Mouse (Mus musculus) forebrain, embryonic 12.5 days (tissue): ENCODE measurements at regions not wholly inside any gene's neighbourhood (a gene's known extent, or its start where the extent isn't known, plus 50 kb on each side); places are given as distances from the start of the nearest gene placed in this dataset.

Experiments
- ATAC-seq: fragments of 200-750 bp; cut with Nextera tagmentation; 2 replicates; pipeline ENCODE4 v1.8.0; 2017; ENCODE audit warnings: moderate TSS enrichment; ENCODE audit not compliant: low FRiP score
- H3K27ac ChIP-seq: fragments of 300-500 bp; sonication (generic); 2 replicates; pipeline ENCODE4 v1.5.1; 2016; ENCODE audit warnings: mild to moderate bottlenecking
- H3K27me3 ChIP-seq: fragments of 300-500 bp; sonication (generic); 2 replicates; pipeline ENCODE4 v1.6.1; 2016; ENCODE audit warnings: mild to moderate bottlenecking
- H3K36me3 ChIP-seq: fragments of 300-500 bp; sonication (generic); replicated peaks from 2 replicates; pipeline ENCODE4 v1.6.1; 2016; ENCODE audit warnings: mild to moderate bottlenecking
- H3K4me1 ChIP-seq: fragments of 300-500 bp; sonication (generic); 2 replicates; pipeline ENCODE4 v1.6.1; 2016
- H3K4me2 ChIP-seq: fragments of 300-500 bp; sonication (generic); 2 replicates; pipeline ENCODE4 v1.6.1; 2016; ENCODE audit warnings: mild to moderate bottlenecking, moderate library complexity
- H3K4me3 ChIP-seq: fragments of 300-500 bp; sonication (generic); replicated peaks from 2 replicates; pipeline ENCODE4 v1.5.1; 2016; ENCODE audit warnings: mild to moderate bottlenecking
- H3K9ac ChIP-seq: fragments of 300-500 bp; sonication (generic); 2 replicates; pipeline ENCODE4 v1.6.1; 2016; ENCODE audit warnings: mild to moderate bottlenecking
- H3K9me3 ChIP-seq: fragments of 300-500 bp; sonication (generic); 2 replicates; pipeline ENCODE4 v1.6.1; 2016
- WGBS: fragments of 180-500 bp; shearing (Covaris S2); methylation state at CpG from one replicate; pipeline ENCODE4 v1.1.7; 2016; 5-methylcytosine and 5-hydroxymethylcytosine counted together

GRCm38 (mm10) chr14:67541271-67541711 is 1532.3 kb upstream of the Gulo start:
- Histone ChIP-seq H3K9ac (no peak overlapping the region), H3K27ac (peak overlapping the region; percentile 60), H3K27me3 (peaks cover 15% of the 10 kb centered on the region), H3K4me2 (no peak overlapping the region), H3K4me3 (no peak overlapping the region), H3K4me1 (peaks cover 22% of the 10 kb centered on the region), H3K9me3 (peaks cover 14% of the 10 kb centered on the region; the same call in 1 of the 2 replicates), H3K36me3 (no peaks in the 10 kb centered on the region)
- ATAC-seq: peak; percentile 76
- 31% methylated on average over 4 of the region's 4 CpGs for WGBS

GRCm38 (mm10) chr14:67538696-67539095 is 1529.7 kb upstream of the Gulo start:
- H3K27me3 ChIP-seq: peaks cover 20% of the 10 kb centered on the region
- H3K36me3 ChIP-seq: no peaks in the 10 kb centered on the region
- 77% methylated on average over 9 of the region's 9 CpGs for WGBS
- ATAC-seq: no peak
- no peak overlapping the region for H3K4me2 ChIP-seq
- no peak overlapping the region for H3K9ac ChIP-seq
- no peak overlapping the region for H3K4me3 ChIP-seq
- peaks cover 22% of the 10 kb centered on the region for H3K4me1 ChIP-seq
- peaks cover 6% of the 10 kb centered on the region; the same call in 1 of the 2 replicates for H3K9me3 ChIP-seq
- H3K27ac ChIP-seq: no peak overlapping the region

GRCm38 (mm10) chr14:67536787-67537659 is 1528.0 kb upstream of the Gulo start:
- Histone ChIP-seq H3K27me3 (peaks cover 20% of the 10 kb centered on the region), H3K4me3 (no peak overlapping the region), H3K4me1 (peaks cover 22% of the 10 kb centered on the region), H3K36me3 (no peaks in the 10 kb centered on the region), H3K27ac (no peak overlapping the region), H3K4me2 (no peak overlapping the region), H3K9ac (no peak overlapping the region), H3K9me3 (no peaks in the 10 kb centered on the region)
- ATAC-seq: peak; percentile 81
- 21% methylated on average over 8 of the region's 8 CpGs for WGBS

GRCm38 (mm10) chr14:67506729-67507395 is 1497.9 kb upstream of the Gulo start:
- Histone ChIP-seq H3K36me3 (no peaks in the 10 kb centered on the region), H3K4me1 (0 out of 2 replicates have a peak, but pooled peaks cover 6% of the 10 kb centered on the region), H3K9ac (no peak overlapping the region), H3K4me2 (no peak overlapping the region), H3K27ac (no peak overlapping the region), H3K4me3 (no peak overlapping the region), H3K9me3 (no peaks in the 10 kb centered on the region), H3K27me3 (no peaks in the 10 kb centered on the region)
- 52% methylated on average over 12 of the region's 12 CpGs for WGBS
- no peak for ATAC-seq

GRCm38 (mm10) chr14:67492086-67492485 is 1483.1 kb upstream of the Gulo start:
- WGBS: 93% methylated on average over 10 of the region's 10 CpGs

GRCm38 (mm10) chr14:67486676-67487075 is 1477.7 kb upstream of the Gulo start:
- H3K9me3 ChIP-seq: no peaks in the 10 kb centered on the region
- H3K4me1 ChIP-seq: peaks cover 7% of the 10 kb centered on the region
- H3K4me3 ChIP-seq: no peak overlapping the region
- H3K27me3 ChIP-seq: no peaks in the 10 kb centered on the region; the same call in 1 of the 2 replicates
- H3K4me2 ChIP-seq: no peak overlapping the region
- H3K9ac ChIP-seq: no peak overlapping the region
- WGBS: 24% methylated on average over 10 of the region's 10 CpGs
- no peak overlapping the region for H3K27ac ChIP-seq
- no peak for ATAC-seq
- no peaks in the 10 kb centered on the region for H3K36me3 ChIP-seq

More at GRCm38 (mm10) chr14:67492086-67492485, 1483.1 kb upstream of the Gulo start:
- no peak for ATAC-seq
- Histone ChIP-seq H3K4me1 (peaks cover under 1% of the 10 kb centered on the region; the same call in 1 of the 2 replicates), H3K9me3 (no peaks in the 10 kb centered on the region), H3K9ac (no peak overlapping the region), H3K4me2 (no peak overlapping the region), H3K36me3 (no peaks in the 10 kb centered on the region), H3K4me3 (no peak overlapping the region), H3K27ac (no peak overlapping the region), H3K27me3 (no peaks in the 10 kb centered on the region)

- no peaks in the 10 kb centered on the region; the same call in 1 of the 2 replicates for H3K27me3 ChIP-seq
- no peak for ATAC-seq
- no peak overlapping the region for H3K4me2 ChIP-seq
- peaks cover 7% of the 10 kb centered on the region for H3K4me1 ChIP-seq
- 89% methylated on average over 4 of the region's 4 CpGs for WGBS
- no peaks in the 10 kb centered on the region for H3K9me3 ChIP-seq
- H3K27ac ChIP-seq: no peak overlapping the region
- no peak overlapping the region for H3K9ac ChIP-seq
- no peaks in the 10 kb centered on the region for H3K36me3 ChIP-seq
- no peak overlapping the region for H3K4me3 ChIP-seq
Observed at GRCm38 (mm10) chr14:67485449-67485800, 1476.4 kb upstream of the Gulo start.

GRCm38 (mm10) chr14:67484533-67485448 is 1475.8 kb upstream of the Gulo start:
- ATAC-seq: no peak
- WGBS: 68% methylated on average over 19 of the region's 19 CpGs
- Histone ChIP-seq H3K27ac (no peak overlapping the region), H3K9ac (no peak overlapping the region), H3K27me3 (no peaks in the 10 kb centered on the region; the same call in 1 of the 2 replicates), H3K9me3 (no peaks in the 10 kb centered on the region), H3K4me1 (peaks cover 7% of the 10 kb centered on the region), H3K36me3 (no peaks in the 10 kb centered on the region), H3K4me2 (no peak overlapping the region), H3K4me3 (no peak overlapping the region)
